In the genomic region with DNA sequence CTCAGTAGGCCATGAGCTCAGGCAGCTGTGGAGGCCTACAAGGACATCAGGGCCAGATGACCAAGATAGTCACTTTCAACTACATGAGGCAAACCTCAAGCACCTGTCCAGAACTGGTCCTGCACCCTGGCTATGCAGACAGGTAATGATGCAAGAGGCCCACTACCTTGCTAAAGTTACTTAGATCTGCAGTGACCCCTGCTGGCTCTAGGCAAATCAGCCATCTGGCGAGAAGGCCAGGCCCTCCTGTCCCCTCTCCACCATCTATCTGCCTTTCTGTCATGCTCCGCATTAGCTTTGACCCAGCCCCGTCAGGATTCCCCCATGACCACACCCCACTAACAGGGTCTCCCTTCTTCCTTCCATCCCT, we compare ENCODE assay signal across 8 mouse cellular contexts. TPM values are rescaled to one million over a fixed set of nuclear protein-coding genes. Genes with fewer than 3 reads are reported as not detected.
DNase-seq lines count a peak whose midpoint lies in the region; ATAC-seq and TF ChIP-seq lines count a peak whose summit lies in the region.

No protein-coding gene starts in this region.

- WGBS in hindbrain, postnatal 0 days: 54% methylated on average over 3 of the region's 3 CpGs
- WGBS in hindbrain, embryonic 16.5 days: 55% methylated on average over 3 of the region's 3 CpGs
- WGBS in cerebellum, adult 2 months: 78% methylated on average over 3 of the region's 3 CpGs

- H3K9ac ChIP-seq in hindbrain, postnatal 0 days (replicated peaks; ENCODE audit: low read length): no peak overlapping the region
- H3K9ac ChIP-seq in hindbrain, embryonic 16.5 days (ENCODE audit: low read depth, low read length): no peak overlapping the region

- ATAC-seq in hindbrain, postnatal 0 days: no peak
- no peak for ATAC-seq in hindbrain, embryonic 16.5 days

- H3K27me3 ChIP-seq in hindbrain, postnatal 0 days (ENCODE audit: insufficient read depth, low read length): no peaks in the 10 kb centered on the region
- H3K27me3 ChIP-seq in hindbrain, embryonic 16.5 days (replicated peaks; ENCODE audit: control insufficient read depth, insufficient read depth, low read length): no peaks in the 10 kb centered on the region
- no peaks in the 10 kb centered on the region for H3K27me3 ChIP-seq in megakaryocyte, embryonic 14.5 days (replicated peaks)
- H3K27me3 ChIP-seq in cerebellum, adult 2 months (ENCODE audit: control insufficient read depth, insufficient read depth, low read length): no peaks in the 10 kb centered on the region

- no peak overlapping the region for H3K4me3 ChIP-seq in hindbrain, postnatal 0 days (ENCODE audit: low read length)
- no peak overlapping the region for H3K4me3 ChIP-seq in hindbrain, embryonic 16.5 days (ENCODE audit: low read length)
- H3K4me3 ChIP-seq in megakaryocyte, embryonic 14.5 days (replicated peaks): peak overlapping the region; percentile 73
- H3K4me3 ChIP-seq in cerebellum, adult 2 months (replicated peaks; ENCODE audit: insufficient read depth, low read depth, low read length): no peak overlapping the region

- H3K4me1 ChIP-seq in hindbrain, postnatal 0 days (ENCODE audit: insufficient read depth, low read length): no peaks in the 10 kb centered on the region
- H3K4me1 ChIP-seq in hindbrain, embryonic 16.5 days (ENCODE audit: control insufficient read depth, insufficient read depth, low read depth, low read length): no peaks in the 10 kb centered on the region; the same call in 1 of the 2 replicates
- H3K4me1 ChIP-seq in megakaryocyte, embryonic 14.5 days: peaks cover 60% of the 10 kb centered on the region
- no peaks in the 10 kb centered on the region for H3K4me1 ChIP-seq in cerebellum, adult 2 months (ENCODE audit: control insufficient read depth, insufficient read depth, low read length)

- no peak overlapping the region for H3K27ac ChIP-seq in hindbrain, postnatal 0 days
- H3K27ac ChIP-seq in hindbrain, embryonic 16.5 days (ENCODE audit: low read depth, low read length): no peak overlapping the region
- H3K27ac ChIP-seq in cerebellum, adult 2 months (ENCODE audit: insufficient read depth, low read length): no peak overlapping the region

- no peaks in the 10 kb centered on the region for H3K36me3 ChIP-seq in hindbrain, postnatal 0 days (ENCODE audit: insufficient read depth, low read length)
- H3K36me3 ChIP-seq in hindbrain, embryonic 16.5 days (ENCODE audit: control insufficient read depth, insufficient read depth, low read length): no peaks in the 10 kb centered on the region
- H3K36me3 ChIP-seq in megakaryocyte, embryonic 14.5 days (replicated peaks; ENCODE audit: low read length): no peaks in the 10 kb centered on the region

- H3K9me3 ChIP-seq in hindbrain, postnatal 0 days (ENCODE audit: low read length): no peaks in the 10 kb centered on the region
- no peaks in the 10 kb centered on the region for H3K9me3 ChIP-seq in hindbrain, embryonic 16.5 days (ENCODE audit: control insufficient read depth, low read length)
- peaks cover 4% of the 10 kb centered on the region for H3K9me3 ChIP-seq in megakaryocyte, embryonic 14.5 days

- peak; percentile 55 for TF ChIP-seq CTCF in hindbrain, postnatal 0 days (IDR thresholded peaks at IDR 0.05; ENCODE audit: low read depth)
- no peak for TF ChIP-seq CTCF in cerebellum, adult 2 months (IDR thresholded peaks at IDR 0.05; ENCODE audit: borderline replicate concordance, insufficient read depth, low read depth, low read length)

- H3K4me2 ChIP-seq in hindbrain, postnatal 0 days (ENCODE audit: low read depth, low read length): no peak overlapping the region
- H3K4me2 ChIP-seq in hindbrain, embryonic 16.5 days (ENCODE audit: low read length): no peak overlapping the region

- DNase-seq in hindbrain, postnatal 0 days (ENCODE audit: low spot score): peak; percentile 32
- peak; percentile 30 for DNase-seq in adrenal gland, postnatal 25 days
- DNase-seq in kidney, adult 9 months: peak; percentile 46
- peak; percentile 72 for DNase-seq in thymus, postnatal 25 days
- DNase-seq in cerebellum, adult 2 months: no peak
- no peak for DNase-seq in Muller cell, postnatal 12 days (ENCODE audit: inconsistent ontology term)

- no peak for TF ChIP-seq POLR2A in cerebellum, adult 2 months (IDR thresholded peaks at IDR 0.05; ENCODE audit: borderline replicate concordance, insufficient read depth, low read length)

RNA-seq across cellular contexts. Expression of gene Mrps18a, which starts 35.7 kb away (rescaled TPM):
- 62.8 and 67.1 TPM in 2 replicates for total RNA-seq in hindbrain, postnatal 0 days (2014; rRNA removed)
- 165 and 169 TPM in 2 replicates for polyA plus RNA-seq in hindbrain, postnatal 0 days (2015; fragmentation: Nextera tagmentation; extraction: Ambion mirVana)
- 152 and 163 TPM in 2 replicates for polyA plus RNA-seq in hindbrain, embryonic 16.5 days (2015; fragmentation: Nextera tagmentation; extraction: Ambion mirVana)
- total RNA-seq in adrenal gland, postnatal 25 days (2021): 107 and 108 TPM in 2 replicates
- polyA plus RNA-seq in megakaryocyte, embryonic 14.5 days (2012; ENCODE audit: insufficient read depth, low replicate concordance): 33.8 and 77.2 TPM in 2 replicates
- 131 and 134 TPM in 2 replicates for polyA plus RNA-seq in cerebellum, adult 2 months (2012; rRNA removed)

RNA-seq across cellular contexts. Expression of gene Vegfa, which starts 42.9 kb away (rescaled TPM):
- total RNA-seq in hindbrain, postnatal 0 days (2014; rRNA removed): 89.5 and 89.6 TPM in 2 replicates
- 4.1 and 4.8 TPM in 2 replicates for polyA plus RNA-seq in hindbrain, postnatal 0 days (2015; fragmentation: Nextera tagmentation; extraction: Ambion mirVana)
- 3.7 and 3.8 TPM in 2 replicates for polyA plus RNA-seq in hindbrain, embryonic 16.5 days (2015; fragmentation: Nextera tagmentation; extraction: Ambion mirVana)
- 429 and 459 TPM in 2 replicates for total RNA-seq in adrenal gland, postnatal 25 days (2021)
- polyA plus RNA-seq in megakaryocyte, embryonic 14.5 days (2012; ENCODE audit: insufficient read depth, low replicate concordance): 48.1 and 103 TPM in 2 replicates
- 195 and 196 TPM in 2 replicates for polyA plus RNA-seq in cerebellum, adult 2 months (2012; rRNA removed)

Comparison
In these comparisons a context has a peak if more than half of its experiments do, and no peak if none do; other contexts are left out.
1. DNase-seq: peak in hindbrain, postnatal 0 days (single experiment), adrenal gland, postnatal 25 days (single experiment), kidney, adult 9 months (single experiment) and thymus, postnatal 25 days (single experiment); none in cerebellum, adult 2 months (0 of 2) and Muller cell, postnatal 12 days (single experiment).